Mouse (Mus musculus): ENCODE results near the gene Gm5580. TPM values are rescaled to one million over a fixed set of nuclear protein-coding genes. Genes with fewer than 3 reads are reported as not detected.
"Not testable (repeated sequence)": the region's sequence is repeated elsewhere in the genome, so short reads cannot be mapped to it uniquely, and the experiment has no call there.

The Gm5580 gene
- 0.15 and 0.34 TPM in 2 replicates for polyA plus RNA-seq (2012; rRNA removed)

DNA sequence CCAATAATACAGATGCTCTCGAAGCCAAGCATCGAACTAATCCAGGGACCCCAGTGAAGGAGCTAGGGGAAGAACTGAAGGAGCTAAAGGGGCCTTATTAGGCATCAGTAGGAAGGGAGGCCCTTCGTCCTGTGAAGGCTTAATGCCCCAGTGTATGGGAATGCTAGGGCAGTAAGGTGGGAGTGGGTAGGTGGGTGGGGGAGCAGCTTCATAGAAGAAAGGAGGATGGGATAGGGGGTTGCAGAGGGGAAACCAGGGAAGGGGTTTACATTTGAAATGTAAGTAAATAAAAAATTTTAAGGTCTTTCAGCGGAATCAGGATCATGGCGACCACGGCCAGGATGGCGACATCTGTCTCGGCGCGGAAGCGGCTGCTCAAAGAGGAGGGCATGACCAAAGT, at the start of gene Gm5580:
Gene Gm5580, plus strand, starts transcription at position 301 of the 400 bp plus-strand sequence.
- not testable (repeated sequence) for DNase-seq; H3K4me3 ChIP-seq (ENCODE audit: control insufficient read depth, insufficient read depth, low read length); H3K27ac ChIP-seq (ENCODE audit: control insufficient read depth, insufficient read depth, low read length); H3K27me3 ChIP-seq (ENCODE audit: control insufficient read depth, insufficient read depth, low read length); H3K36me3 ChIP-seq (ENCODE audit: control insufficient read depth, insufficient read depth, low read length); H3K4me1 ChIP-seq (replicated peaks; ENCODE audit: control insufficient read depth, insufficient read depth, low read length)
- WGBS = 98% methylated on average over 11 of the region's 11 CpGs

GRCm38 (mm10) chr6:116506302-116507003, 44.5 kb upstream of the Gm5580 start, which contains the start of gene Olfr212:
Olfr212 (plus strand) TSS chr6:116506516.
- H3K4me3 ChIP-seq (ENCODE audit: control insufficient read depth, insufficient read depth, low read length); H3K27ac ChIP-seq (ENCODE audit: control insufficient read depth, insufficient read depth, low read length); H3K27me3 ChIP-seq (ENCODE audit: control insufficient read depth, insufficient read depth, low read length); H3K36me3 ChIP-seq (ENCODE audit: control insufficient read depth, insufficient read depth, low read length); H3K4me1 ChIP-seq (replicated peaks; ENCODE audit: control insufficient read depth, insufficient read depth, low read length); DNase-seq: not testable (repeated sequence)
- 95% methylated on average over 20 of the region's 20 CpGs for WGBS

- Histone ChIP-seq H3K4me3 (ENCODE audit: control insufficient read depth, insufficient read depth, low read length) (no peak overlapping the region), H3K27me3 (ENCODE audit: control insufficient read depth, insufficient read depth, low read length) (no peaks in the 10 kb centered on the region), H3K36me3 (ENCODE audit: control insufficient read depth, insufficient read depth, low read length) (no peaks in the 10 kb centered on the region), H3K27ac (ENCODE audit: control insufficient read depth, insufficient read depth, low read length) (no peak overlapping the region), H3K4me1 (replicated peaks; ENCODE audit: control insufficient read depth, insufficient read depth, low read length) (no peaks in the 10 kb centered on the region)
- DNase-seq = no peak
- TF ChIP-seq POLR2A (IDR thresholded peaks at IDR 0.05; ENCODE audit: control insufficient read depth, extremely low read depth, insufficient read depth, low read length, poor library complexity) (no peak), CTCF (IDR thresholded peaks at IDR 0.05; ENCODE audit: borderline replicate concordance, control insufficient read depth, extremely low read depth, insufficient read depth, low read length, poor library complexity) (no peak)
These were observed 36.1 kb upstream of the Gm5580 start for GRCm38 (mm10) chr6:116514832-116515231.

GRCm38 (mm10) chr6:116538156-116538555, 12.8 kb upstream of the Gm5580 start, which contains the start of gene Olfr213:
Olfr213 (plus strand) TSS chr6:116538456.
- DNase-seq = no peak
- Histone ChIP-seq H3K27me3 (ENCODE audit: control insufficient read depth, insufficient read depth, low read length) (no peaks in the 10 kb centered on the region), H3K4me1 (replicated peaks; ENCODE audit: control insufficient read depth, insufficient read depth, low read length) (no peaks in the 10 kb centered on the region), H3K36me3 (ENCODE audit: control insufficient read depth, insufficient read depth, low read length) (no peaks in the 10 kb centered on the region), H3K4me3 (ENCODE audit: control insufficient read depth, insufficient read depth, low read length) (no peak within 1 kb of the TSS), H3K27ac (ENCODE audit: control insufficient read depth, insufficient read depth, low read length) (no peak within 1 kb of the TSS)
- TF ChIP-seq CTCF (IDR thresholded peaks at IDR 0.05; ENCODE audit: borderline replicate concordance, control insufficient read depth, extremely low read depth, insufficient read depth, low read length, poor library complexity) (no peak), POLR2A (IDR thresholded peaks at IDR 0.05; ENCODE audit: control insufficient read depth, extremely low read depth, insufficient read depth, low read length, poor library complexity) (no peak)
- 78% methylated on average over 1 of the region's 1 CpGs for whole genome bisulfite sequencing

GRCm38 (mm10) chr6:116542500-116542899, 8.4 kb upstream of the Gm5580 start:
- WGBS = 13% methylated on average over 2 of the region's 2 CpGs
- H3K27me3 ChIP-seq (ENCODE audit: control insufficient read depth, insufficient read depth, low read length) = no peaks in the 10 kb centered on the region
- H3K27ac ChIP-seq (ENCODE audit: control insufficient read depth, insufficient read depth, low read length) = no peak overlapping the region
- no peak overlapping the region for H3K4me3 ChIP-seq (ENCODE audit: control insufficient read depth, insufficient read depth, low read length)
- TF ChIP-seq POLR2A (IDR thresholded peaks at IDR 0.05; ENCODE audit: control insufficient read depth, extremely low read depth, insufficient read depth, low read length, poor library complexity) (no peak), CTCF (IDR thresholded peaks at IDR 0.05; ENCODE audit: borderline replicate concordance, control insufficient read depth, extremely low read depth, insufficient read depth, low read length, poor library complexity) (no peak)
- no peaks in the 10 kb centered on the region for H3K36me3 ChIP-seq (ENCODE audit: control insufficient read depth, insufficient read depth, low read length)
- H3K4me1 ChIP-seq (replicated peaks; ENCODE audit: control insufficient read depth, insufficient read depth, low read length) = no peaks in the 10 kb centered on the region
- no peak for DNase-seq

GRCm38 (mm10) chr6:116553935-116554334, 3.0 kb downstream of the Gm5580 start, which contains the start of gene Olfr214:
Olfr214 (plus strand) TSS chr6:116554235.
- H3K4me1 ChIP-seq (replicated peaks; ENCODE audit: control insufficient read depth, insufficient read depth, low read length) = no peaks in the 10 kb centered on the region
- no peak for TF ChIP-seq CTCF (IDR thresholded peaks at IDR 0.05; ENCODE audit: borderline replicate concordance, control insufficient read depth, extremely low read depth, insufficient read depth, low read length, poor library complexity)
- TF ChIP-seq POLR2A (IDR thresholded peaks at IDR 0.05; ENCODE audit: control insufficient read depth, extremely low read depth, insufficient read depth, low read length, poor library complexity) = no peak
- no peaks in the 10 kb centered on the region for H3K36me3 ChIP-seq (ENCODE audit: control insufficient read depth, insufficient read depth, low read length)
- 95% methylated on average over 1 of the region's 1 CpGs for WGBS
- no peak within 1 kb of the TSS for H3K4me3 ChIP-seq (ENCODE audit: control insufficient read depth, insufficient read depth, low read length)
- H3K27ac ChIP-seq (ENCODE audit: control insufficient read depth, insufficient read depth, low read length) = no peak within 1 kb of the TSS
- DNase-seq = no peak
- H3K27me3 ChIP-seq (ENCODE audit: control insufficient read depth, insufficient read depth, low read length) = no peaks in the 10 kb centered on the region

- Histone ChIP-seq H3K36me3 (ENCODE audit: control insufficient read depth, insufficient read depth, low read length) (no peaks in the 10 kb centered on the region), H3K4me3 (ENCODE audit: control insufficient read depth, insufficient read depth, low read length) (no peak overlapping the region), H3K27ac (ENCODE audit: control insufficient read depth, insufficient read depth, low read length) (no peak overlapping the region), H3K27me3 (ENCODE audit: control insufficient read depth, insufficient read depth, low read length) (no peaks in the 10 kb centered on the region), H3K4me1 (replicated peaks; ENCODE audit: control insufficient read depth, insufficient read depth, low read length) (no peaks in the 10 kb centered on the region)
- WGBS = 61% methylated on average over 3 of the region's 3 CpGs
- TF ChIP-seq POLR2A (IDR thresholded peaks at IDR 0.05; ENCODE audit: control insufficient read depth, extremely low read depth, insufficient read depth, low read length, poor library complexity) (no peak), CTCF (IDR thresholded peaks at IDR 0.05; ENCODE audit: borderline replicate concordance, control insufficient read depth, extremely low read depth, insufficient read depth, low read length, poor library complexity) (no peak)
- no peak for DNase-seq
These were observed 4.0 kb downstream of the Gm5580 start for GRCm38 (mm10) chr6:116554952-116555351.
